Mouse (Mus musculus) spleen, embryonic (tissue): Measurements from ENCODE around the gene Prdm1.

ENCODE experiments used
- CTCF ChIA-PET: fragments of 350-600 bp; sonication (Branson Sonifier 250); formaldehyde crosslinking; loops from one replicate; lab custom pipeline; 2022; lab: Charles Lee

Prdm1 gene

GRCm38 (mm10) chr10:44427891-44428361 lies 100.4 kb downstream of the Prdm1 start:
- CTCF ChIA-PET, result no interaction called here

DNA sequence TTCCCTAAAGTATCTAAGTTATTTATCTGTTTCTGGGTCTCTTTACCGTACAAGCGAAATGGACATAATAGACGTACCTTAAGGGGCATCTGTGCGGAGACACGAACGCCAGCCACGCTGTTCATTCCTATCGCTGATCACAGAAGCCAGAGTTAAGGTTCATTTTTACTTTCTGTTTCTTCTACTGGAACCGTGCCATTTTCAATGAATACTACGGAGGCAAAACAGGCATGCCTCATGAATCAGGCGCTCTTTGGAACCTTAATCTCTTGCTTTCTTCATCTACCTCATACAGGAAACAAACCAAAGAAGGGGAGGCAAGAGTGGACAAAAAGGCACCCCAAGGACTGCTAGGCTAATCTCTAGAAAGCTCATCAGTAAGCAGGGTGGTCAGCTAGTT lies 100.9 kb downstream of the Prdm1 start:
- CTCF ChIA-PET, result no interaction called here

DNA sequence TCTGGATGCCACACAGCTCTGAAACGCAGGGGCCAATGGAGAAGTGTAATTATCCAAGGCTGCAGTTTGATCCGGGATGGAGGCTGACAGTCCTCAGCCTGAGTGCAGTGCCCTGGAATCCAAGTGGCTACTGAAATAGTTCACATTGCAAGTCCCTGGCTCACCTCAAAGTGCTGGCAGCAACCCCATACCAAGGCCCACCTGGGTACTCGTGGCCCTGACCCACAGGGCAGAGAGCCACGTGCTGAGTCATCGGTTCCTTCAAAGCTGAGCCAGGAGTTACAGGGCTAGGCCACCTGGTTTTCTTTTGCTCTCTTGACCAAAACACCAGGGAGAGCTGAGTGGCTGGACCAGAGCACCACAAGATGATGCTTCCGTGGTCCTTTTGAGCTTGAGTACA lies 103.3 kb downstream of the Prdm1 start:
- CTCF ChIA-PET, result interaction anchor here (0.6 kb wide), 1 partner anchor 625 kb away, joined by 3 read pairs; no protein-coding TSS in a partner anchor

GRCm38 (mm10) chr10:44421896-44422295 lies 106.4 kb downstream of the Prdm1 start:
- CTCF ChIA-PET, result no interaction called here

DNA sequence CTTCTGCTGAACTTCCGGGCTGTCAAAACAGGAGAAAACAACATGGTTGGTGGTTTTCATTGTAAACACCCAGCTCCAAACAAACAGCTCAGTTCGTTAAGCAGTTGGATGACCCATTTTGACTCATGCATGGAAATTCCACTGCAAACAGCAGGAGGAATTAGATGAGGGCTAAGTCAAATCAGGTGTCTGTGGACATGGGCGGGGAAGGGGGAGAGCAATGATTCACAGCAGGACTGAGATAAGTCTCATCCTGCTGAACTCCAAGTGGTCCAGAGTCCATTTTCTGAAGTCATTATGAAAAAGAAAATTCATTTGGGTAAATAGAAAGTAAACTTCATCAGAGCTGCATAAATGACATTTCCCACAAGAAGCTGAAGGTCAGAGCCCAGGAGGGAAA lies 108.1 kb downstream of the Prdm1 start:
- CTCF ChIA-PET, result no interaction called here

GRCm38 (mm10) chr10:44418901-44419300 lies 109.4 kb downstream of the Prdm1 start:
- CTCF ChIA-PET, result no interaction called here

DNA sequence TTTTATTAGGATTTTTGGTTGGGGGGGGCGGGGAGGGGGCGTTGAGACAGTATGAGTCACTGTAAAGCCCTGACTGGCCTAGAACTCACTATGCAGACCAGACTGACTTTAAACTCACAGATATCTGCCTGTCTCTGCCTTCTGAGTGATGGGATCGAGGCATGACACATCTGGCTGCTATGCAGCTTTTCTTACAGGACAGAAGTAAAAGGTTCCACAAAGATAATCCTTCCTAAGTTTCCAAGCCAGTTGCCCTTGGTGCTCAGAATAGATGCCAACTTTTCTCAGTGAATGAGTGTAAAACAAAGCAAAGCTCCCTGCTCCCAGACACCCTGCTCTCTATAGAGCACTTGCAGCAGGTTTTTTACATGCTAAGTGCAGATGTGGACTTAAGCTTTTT lies 112.7 kb downstream of the Prdm1 start:
- CTCF ChIA-PET, result no interaction called here

DNA sequence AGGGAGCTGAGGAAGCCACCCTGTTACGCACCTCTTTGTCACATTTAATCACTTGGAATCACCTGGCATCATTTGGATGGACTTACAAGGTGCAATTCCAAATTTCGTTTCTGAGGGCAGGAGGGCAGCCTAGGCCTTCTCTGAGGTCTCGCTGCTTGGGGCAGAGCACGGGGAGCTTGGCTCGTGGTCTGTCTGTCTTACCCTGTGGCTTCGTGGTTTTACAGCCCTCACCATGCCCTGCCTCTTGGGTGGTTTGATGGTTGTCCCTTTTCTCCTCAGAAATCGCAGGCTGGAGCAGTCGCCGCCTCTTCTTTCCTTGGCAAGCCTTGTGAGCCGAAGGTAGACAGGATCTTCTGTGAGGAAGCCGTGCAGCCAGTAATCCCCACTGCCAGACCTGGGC lies 118.3 kb downstream of the Prdm1 start:
- CTCF ChIA-PET, result interaction anchor here (0.5 kb wide), 1 partner anchor 28 kb away, joined by 4 read pairs; no protein-coding TSS in a partner anchor

DNA sequence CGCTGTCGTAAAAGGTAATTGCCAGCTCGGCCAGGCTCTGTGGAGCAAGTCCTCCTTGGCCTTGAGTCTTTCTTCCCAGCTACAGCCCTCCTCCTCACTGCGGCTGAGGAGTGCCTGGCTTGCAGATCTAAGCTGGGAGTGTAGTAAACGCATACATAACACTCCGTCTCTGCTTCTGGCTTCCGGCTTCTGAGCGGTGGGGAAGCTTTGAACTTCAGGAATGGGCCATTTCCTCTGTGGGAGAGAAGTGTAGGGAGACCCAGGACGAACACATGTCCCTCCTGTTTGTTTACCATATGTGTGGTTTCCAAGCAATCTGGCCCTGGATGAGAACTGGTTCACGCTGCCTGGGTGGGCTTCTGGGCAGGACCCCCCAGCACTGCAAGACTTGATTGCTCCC lies 119.2 kb downstream of the Prdm1 start:
- CTCF ChIA-PET, result no interaction called here

- CTCF ChIA-PET, result interaction anchor here (0.8 kb wide), 1 partner anchor 54 kb away, joined by 13 read pairs; no protein-coding TSS in a partner anchor
Observed at GRCm38 (mm10) chr10:44403415-44403814, 124.9 kb downstream of the Prdm1 start.

- CTCF ChIA-PET, result no interaction called here
Observed at GRCm38 (mm10) chr10:44401600-44401999, 126.7 kb downstream of the Prdm1 start.

GRCm38 (mm10) chr10:44400602-44401001 lies 127.7 kb downstream of the Prdm1 start:
- CTCF ChIA-PET, result no interaction called here

- CTCF ChIA-PET, result no interaction called here
Observed at GRCm38 (mm10) chr10:44400119-44400518, 128.2 kb downstream of the Prdm1 start.

- CTCF ChIA-PET, result no interaction called here
Observed at GRCm38 (mm10) chr10:44392855-44393254, 135.4 kb downstream of the Prdm1 start.

DNA sequence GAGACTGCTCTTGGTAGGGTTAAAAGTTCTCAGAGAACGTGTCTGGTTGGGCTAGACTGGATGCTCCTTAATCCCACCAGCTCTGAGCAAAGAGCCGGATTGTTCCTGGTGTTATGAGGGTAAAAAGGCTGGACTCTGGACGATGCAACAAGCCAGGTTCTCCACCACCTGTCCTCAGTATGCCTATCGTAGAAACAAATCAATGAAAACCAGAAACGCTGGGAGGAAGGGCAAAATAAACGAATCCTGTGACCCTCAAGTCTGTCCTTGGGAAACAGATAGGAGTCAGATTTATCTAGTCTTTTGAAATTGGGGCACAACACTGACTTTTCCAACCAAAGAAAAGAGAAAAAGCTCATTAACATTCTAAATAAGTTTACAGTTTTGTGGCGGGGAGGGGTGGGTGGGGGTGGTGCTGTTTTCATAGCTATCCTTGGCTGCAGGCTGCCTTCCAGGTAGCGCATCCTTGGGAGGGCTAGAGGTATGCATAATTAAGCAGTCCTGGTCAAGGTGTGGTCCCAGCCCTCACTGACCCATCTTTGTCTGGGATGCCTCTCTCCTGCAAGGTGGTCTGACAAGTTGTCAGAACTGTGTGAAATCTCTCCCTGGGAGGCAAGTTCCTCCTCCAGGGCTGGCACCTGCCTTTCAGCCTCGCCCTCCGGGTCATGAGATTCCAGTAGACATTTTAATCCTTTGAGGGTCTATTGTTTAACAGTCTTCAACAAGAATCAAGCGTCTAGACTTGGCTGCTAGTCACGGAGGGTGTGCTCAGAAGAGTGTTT lies 136.6 kb downstream of the Prdm1 start:
- CTCF ChIA-PET, result no interaction called here

DNA sequence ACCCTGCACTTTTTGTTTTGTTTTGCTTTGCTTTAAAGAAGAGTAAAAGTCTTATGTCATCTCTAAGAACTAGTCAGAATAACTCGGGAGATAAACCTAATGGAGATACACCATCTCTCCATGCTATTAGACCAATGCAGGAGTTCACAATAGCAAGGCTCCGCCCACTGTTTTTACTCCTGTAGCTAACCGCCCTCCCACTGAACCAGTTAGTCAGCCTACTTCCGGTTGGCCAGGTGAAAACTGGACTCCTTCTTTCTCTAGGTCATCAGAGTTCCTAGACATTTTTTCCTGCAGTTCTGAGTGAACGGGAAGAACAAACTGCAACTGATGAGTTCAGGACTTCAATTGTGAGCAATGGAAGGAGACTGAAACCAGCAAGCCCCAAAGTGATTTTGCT lies 138.0 kb downstream of the Prdm1 start:
- CTCF ChIA-PET, result no interaction called here

- CTCF ChIA-PET, result no interaction called here
Observed at GRCm38 (mm10) chr10:44388706-44389233, 139.5 kb downstream of the Prdm1 start.
